Mouse (Mus musculus) spleen, postnatal 14 days (tissue): Measurements from ENCODE around the gene Ecd.
A peak's percentile ranks its signal among the peaks of the same experiment; 100 is the strongest.
"Not testable (repeated sequence)": the region's sequence is repeated elsewhere in the genome, so short reads cannot be mapped to it uniquely, and the experiment has no call there.

Experiments used
- DNase-seq, 2 experiments: peaks; one replicate each; pipeline ENCODE4 v3.0.0; 2021 to 2022; ENCODE audit warnings: low spot score in 2 of 2

The Ecd gene

DNA sequence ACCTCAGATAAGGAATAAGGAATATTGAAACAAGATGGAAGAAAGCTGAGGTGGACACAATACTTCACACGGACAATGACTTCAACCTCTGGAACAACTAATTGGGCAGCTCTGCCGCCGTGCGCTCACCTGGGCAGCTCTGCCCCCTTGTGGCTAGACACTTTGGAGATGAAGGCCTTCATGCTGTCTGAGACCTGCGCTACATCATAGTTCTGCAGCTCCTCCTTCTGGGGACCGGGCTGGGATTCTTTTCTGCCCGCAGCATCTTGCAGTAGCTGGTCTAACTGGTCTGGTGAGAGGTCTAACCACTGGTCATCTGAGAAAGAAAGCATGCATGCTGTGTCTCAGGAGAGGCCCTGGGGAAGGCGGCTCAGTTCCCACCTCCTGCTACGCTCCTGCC is 19.4 kb downstream of the Ecd start:
- peak in 1 of 2 experiments; percentile 21 for DNase-seq

DNA sequence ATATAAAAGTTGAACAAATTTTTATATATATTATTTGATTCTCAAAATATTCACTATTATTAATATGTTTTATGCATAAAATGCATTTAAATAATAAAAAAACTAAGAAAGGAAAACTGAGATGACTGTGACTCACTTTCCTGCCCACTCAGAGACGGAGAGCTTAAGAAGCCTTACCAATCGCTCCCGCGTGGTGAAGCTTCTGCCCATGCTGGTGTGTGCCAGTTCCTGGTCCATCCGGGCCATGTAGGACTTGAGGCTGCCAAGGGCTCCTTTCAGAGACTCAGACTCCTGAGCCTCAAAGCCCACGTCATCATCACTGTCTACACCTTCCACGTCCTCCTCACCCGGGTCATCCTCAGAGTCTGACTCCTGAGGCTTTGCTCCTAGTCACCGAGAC is 23.7 kb downstream of the Ecd start:
- no peak for DNase-seq

DNA sequence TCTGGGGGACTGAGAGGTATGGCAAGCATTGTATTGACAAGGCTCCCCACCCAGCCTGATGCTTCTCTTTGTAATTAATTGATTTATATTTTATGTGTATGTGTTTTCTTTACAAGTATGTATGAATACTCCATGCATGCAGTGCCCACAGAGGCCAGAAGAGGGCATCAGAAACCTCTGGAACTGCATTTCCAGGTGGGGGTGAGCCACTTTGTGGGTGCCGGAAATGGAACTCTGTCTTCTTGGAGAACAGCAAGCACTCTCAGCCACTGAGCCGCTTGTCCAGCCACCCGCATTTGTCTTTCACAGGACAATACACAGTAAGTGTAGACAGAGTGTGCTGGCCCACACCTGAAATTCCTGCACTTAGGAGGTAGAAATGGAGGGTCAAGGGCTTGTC is 28.5 kb downstream of the Ecd start:
- DNase-seq = peak; percentile 30 to 55

DNA sequence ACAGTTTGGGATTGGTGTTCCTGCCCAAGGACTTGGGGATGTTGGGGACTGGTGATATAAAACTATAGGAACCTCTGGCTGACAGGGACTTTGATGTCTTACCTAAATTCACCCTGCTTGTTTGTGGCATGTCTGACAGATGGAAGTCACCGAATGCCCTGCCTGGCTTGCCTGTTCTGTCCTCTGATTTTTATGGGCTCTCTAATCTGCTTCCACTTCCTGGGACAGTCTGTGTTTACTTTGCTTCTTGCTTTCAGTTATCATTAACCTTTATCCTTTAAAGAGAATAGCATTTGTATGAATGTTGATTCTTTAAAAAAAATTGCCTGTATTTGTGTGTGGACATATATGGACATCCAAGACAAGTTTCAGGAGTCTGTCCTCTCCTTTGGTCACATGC is 32.8 kb downstream of the Ecd start:
- no peak for DNase-seq

DNA sequence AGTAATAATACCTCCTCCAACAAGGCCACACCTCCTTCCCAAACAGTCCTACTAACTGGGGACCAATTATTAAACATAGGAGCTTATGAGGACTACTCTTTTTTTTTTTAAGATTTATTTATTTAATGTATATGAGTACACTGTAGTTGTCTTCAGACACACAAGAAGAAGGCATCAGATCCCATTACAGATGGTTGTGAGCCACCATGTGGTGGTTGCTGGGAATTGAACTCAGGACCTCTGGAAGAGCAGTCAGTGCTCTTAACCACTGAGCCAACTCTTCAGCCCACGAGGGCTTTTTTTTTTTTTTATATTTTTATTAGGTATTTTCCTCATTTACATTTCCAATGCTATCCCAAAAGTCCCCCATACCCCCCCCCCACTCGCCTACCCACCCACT is 42.8 kb downstream of the Ecd start:
- not testable (repeated sequence) for DNase-seq

DNA sequence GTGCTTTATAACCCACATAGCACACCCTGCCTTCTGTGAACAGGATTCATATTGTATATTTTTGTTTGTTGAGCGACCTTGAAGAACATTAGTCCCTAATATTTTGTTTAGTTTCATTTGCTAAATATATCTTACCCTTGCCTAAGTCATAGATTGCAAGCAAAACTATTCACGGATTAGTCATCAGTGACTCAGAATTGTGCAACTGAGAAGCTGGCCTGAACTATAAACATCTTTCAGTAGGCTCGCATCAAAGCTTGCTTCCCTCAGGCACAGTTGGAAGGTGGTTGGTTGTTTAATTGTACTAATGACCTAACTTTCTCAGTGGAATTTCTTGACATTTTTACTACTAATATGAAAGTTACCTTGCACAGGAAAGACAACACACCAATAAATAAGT is 49.8 kb downstream of the Ecd start:
- DNase-seq = no peak

DNA sequence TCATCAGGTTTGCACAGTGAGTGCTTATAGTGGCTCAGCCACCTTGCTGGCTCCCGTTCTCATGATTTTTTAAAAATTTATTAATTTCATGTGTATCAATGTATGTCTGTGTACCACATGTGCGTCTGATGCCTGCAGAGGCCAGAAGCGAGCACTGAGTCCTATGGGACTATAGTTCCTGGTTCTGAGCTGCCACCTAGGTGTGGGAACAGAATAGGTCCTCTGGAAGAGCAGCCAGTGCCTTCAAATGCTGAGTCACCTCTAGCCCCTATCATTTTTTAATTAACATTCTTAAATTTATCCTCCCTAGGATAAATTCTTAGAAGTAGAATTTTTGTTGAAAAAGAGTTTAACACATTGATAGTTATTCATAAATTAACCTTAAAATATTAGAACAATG is 50.3 kb downstream of the Ecd start:
- DNase-seq = no peak

DNA sequence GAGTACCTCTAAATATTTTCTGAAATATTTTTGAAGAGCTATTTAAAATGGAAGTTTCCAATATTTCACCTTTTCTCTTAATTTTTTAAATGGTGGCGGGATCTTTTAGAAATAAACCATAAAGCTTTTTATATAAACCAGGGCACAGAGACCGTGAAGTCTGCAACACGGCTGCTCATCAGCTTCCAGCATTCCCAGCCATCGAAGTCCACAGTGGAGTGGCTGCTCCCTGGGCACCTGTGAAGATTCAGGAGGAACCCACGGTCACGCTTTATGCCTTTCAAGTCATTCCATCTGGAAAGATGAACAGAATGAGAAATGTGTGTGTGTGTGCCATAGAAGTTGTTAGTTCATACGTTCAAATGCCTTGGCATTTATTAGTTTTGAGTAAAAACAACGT is 53.0 kb downstream of the Ecd start:
- DNase-seq = no peak

DNA sequence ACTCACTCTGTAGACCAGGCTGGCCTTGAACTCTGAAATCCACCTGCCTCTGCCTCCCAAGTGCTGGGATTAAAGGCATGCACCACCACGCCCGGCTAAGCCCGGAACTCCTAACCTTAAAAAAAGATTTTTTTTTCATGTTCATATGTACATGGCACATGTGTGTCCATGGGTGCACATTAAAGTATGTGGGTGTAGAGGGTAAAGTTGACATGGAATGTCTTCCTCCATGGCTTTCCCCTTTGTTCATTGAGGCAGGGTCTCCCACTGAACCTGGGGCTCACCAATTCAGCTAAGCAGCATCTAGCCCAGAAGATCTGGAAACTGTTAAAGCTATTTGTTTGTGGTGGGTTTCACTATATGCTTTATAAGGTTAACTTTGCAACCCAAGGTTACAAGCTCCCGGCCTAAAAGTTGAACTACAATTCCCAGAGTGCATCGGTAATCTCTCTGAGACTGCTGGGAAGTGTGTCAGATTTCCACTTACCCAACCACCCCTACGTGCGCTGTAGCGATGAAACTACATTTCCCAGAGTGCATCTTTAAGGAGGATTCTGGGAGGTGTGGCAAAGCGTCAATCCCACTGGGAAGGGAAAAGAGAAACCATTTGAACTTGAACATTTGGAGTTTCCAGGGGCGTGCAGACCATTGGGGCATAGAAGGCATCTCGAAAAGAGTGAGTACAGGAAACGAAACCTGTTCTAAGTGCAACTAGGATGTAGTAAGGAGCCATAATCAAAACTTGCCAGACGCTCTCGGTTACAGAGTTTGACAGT is 53.6 kb downstream of the Ecd start, which contains the start of gene Nudt13:
Gene Nudt13, plus strand, starts transcription at position 581 of the 776 bp plus-strand sequence.
- DNase-seq = peak; percentile 30 to 67

DNA sequence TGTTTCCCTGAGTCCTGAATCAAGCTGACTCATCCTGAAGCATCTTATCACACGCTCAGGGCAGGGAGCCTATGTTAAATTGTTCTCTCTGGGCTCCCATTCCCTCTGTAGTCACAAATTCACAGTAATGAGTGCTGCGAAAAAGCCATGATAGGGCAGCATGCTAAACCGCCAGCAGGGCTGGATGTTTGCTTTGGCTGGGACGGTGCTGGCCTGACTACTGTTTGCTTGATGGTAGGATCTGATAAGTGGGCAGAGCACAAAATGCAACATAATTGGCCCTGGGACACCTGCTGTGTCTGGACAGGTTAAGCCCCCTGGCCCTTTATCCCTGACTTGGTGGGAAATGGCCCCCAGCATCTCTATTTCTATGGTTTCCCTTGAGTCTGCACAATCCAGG is 56.5 kb downstream of the Ecd start:
- DNase-seq = no peak
